Mouse (Mus musculus): ENCODE measurements around the gene Psmd1.
A peak's percentile ranks its signal among the peaks of the same experiment; 100 is the strongest.

DNA sequence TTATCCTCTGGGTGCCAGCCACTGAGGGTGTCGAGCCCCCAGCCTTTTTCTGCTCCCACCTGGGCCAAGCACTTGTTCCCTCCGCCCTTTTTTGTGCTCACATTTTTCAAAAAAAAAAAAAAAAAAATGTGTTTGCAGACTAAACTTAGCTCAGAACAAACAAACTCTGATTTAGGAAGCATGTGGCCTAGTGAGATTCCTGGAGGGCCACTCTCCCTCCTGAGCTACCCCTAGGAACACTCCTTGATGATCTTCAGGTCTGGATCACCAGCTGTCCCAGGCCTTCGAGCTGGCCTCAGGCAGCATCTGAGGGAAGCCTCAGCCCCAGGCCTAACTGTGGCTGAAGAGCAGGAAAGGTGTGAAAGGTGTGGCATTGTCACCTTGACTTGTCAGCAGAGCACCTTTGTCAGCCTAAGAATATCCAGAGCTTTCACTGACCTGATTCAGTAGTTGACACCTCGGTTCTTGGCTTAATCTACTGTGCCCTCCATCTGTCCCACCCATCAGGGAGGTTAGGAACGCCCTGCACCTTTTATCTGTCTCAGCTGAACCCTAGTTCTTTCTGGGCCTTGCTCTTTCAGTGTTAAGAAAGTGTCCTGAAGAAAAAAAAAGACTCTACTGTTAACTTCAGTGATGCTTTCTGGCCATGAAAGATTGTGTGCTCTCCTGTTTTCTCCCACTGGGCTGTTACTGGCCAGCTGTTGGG, 118.0 kb downstream of the Psmd1 start:
- no peak for TF ChIP-seq CTCF (IDR thresholded peaks at IDR 0.05; ENCODE audit: low read depth)
- TF ChIP-seq EP300 (IDR thresholded peaks at IDR 0.05; ENCODE audit: low read depth), result peak; percentile 24; the same call in 1 of the 2 replicates
